Mouse (Mus musculus): ENCODE measurements at regions not wholly inside any gene's neighbourhood (a gene's known extent, or its start where the extent isn't known, plus 50 kb on each side); places are given as distances from the start of the nearest gene placed in this dataset.

DNA sequence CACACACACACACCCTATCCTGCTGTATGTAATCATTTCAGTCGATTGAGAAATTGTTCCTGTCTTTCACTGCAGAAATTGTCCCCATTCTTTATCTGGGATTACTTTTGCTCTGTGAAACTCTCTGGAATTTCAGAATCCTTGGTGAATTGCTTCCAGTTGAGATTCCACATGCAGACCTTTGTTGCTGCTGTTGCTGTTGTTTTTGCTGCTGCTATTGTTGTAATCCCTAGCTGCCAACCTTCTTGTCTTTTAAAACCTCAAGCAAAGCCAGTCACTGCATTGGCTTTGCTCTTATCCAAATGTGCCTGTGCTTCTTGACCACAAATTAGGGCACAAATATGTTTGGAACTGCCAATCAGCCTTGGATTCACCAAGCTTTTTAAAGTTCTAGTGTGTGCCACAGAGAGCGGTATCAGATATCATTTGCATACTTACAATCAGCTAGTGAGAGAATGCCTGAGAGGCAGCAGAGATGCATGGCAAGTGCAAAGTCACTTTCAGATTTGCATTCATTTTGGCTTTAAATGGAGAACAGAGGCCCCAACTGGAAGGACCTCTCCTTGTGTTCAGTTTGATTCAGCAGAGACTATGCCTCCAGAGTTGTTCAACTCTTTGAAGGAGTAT lies 1187.0 kb upstream of the Map3k7 start:
- no peak overlapping the region for H3K4me3 ChIP-seq (ENCODE audit: control insufficient read depth, low read depth, low read length)
- H3K36me3 ChIP-seq (ENCODE audit: control insufficient read depth, insufficient read depth, low read length) = no peaks in the 10 kb centered on the region
- no peak overlapping the region for H3K27ac ChIP-seq (ENCODE audit: control insufficient read depth, insufficient read depth, low read depth, low read length)
- H3K4me1 ChIP-seq (ENCODE audit: control insufficient read depth, insufficient read depth, low read length) = no peaks in the 10 kb centered on the region
- TF ChIP-seq POLR2A (IDR thresholded peaks at IDR 0.05; ENCODE audit: control insufficient read depth, low read depth, low read length) (no peak), CTCF (IDR thresholded peaks at IDR 0.05; ENCODE audit: control insufficient read depth, insufficient read depth, insufficient replicate concordance, low read depth, low read length) (no peak)
- no peaks in the 10 kb centered on the region for H3K27me3 ChIP-seq (ENCODE audit: control insufficient read depth, insufficient read depth, low read length)

DNA sequence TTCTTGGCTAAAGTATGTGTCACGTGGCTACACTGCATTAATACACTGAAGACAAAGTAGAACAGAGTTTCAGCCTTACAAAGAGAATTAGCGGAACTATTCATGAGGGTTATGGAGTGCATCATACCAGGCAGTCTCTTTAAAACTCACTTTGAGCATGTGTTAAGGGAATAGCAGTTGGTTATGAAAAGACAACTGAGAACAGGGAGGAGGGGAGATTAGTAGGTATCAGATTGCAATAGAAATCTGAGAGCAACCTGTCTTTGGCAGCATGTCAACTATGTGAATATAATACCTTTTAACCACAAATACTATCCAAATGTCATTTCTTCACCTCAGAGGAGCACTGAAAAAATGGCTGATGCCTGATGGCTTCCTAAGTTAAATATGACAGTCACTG lies 1182.2 kb upstream of the Map3k7 start:
- H3K4me1 ChIP-seq (ENCODE audit: control insufficient read depth, insufficient read depth, low read length) = no peaks in the 10 kb centered on the region
- no peak overlapping the region for H3K27ac ChIP-seq (ENCODE audit: control insufficient read depth, insufficient read depth, low read depth, low read length)
- H3K4me3 ChIP-seq (ENCODE audit: control insufficient read depth, low read depth, low read length) = no peak overlapping the region
- H3K27me3 ChIP-seq (ENCODE audit: control insufficient read depth, insufficient read depth, low read length) = no peaks in the 10 kb centered on the region
- no peak for TF ChIP-seq CTCF (IDR thresholded peaks at IDR 0.05; ENCODE audit: control insufficient read depth, insufficient read depth, insufficient replicate concordance, low read depth, low read length)
- TF ChIP-seq POLR2A (IDR thresholded peaks at IDR 0.05; ENCODE audit: control insufficient read depth, low read depth, low read length) = no peak
- H3K36me3 ChIP-seq (ENCODE audit: control insufficient read depth, insufficient read depth, low read length) = no peaks in the 10 kb centered on the region

DNA sequence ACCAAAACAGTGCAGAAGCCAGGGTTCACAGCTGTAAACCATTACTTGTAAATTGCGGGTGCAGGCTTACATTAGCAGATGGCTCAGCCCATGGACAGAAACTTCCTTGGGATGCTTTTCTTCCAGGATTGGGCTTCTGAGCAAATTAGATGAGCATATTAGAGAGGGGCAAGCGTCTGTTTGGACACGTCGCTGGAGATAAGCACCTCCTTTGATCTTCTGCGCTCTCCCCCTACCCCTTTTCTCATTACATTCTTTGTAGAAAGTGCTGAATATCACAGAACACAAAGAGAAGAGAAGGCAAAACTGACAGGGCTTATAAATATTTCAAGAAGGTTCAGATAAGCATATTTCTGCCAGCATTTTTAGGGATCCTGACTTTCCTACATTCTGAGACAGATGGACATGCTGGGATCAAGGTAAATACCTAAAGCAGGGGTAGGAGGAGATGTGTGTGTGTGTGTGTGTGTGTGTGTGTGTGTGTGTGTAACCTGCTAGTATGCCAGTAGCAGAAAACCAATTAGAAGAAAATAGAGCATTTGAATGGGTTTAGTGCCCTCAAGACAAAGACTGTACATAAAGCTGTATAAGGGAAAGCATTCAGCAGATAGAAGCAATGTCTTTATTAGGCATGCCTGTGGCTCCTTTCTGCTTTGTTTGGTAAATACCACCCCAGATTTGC lies 1173.8 kb upstream of the Map3k7 start:
- TF ChIP-seq POLR2A (IDR thresholded peaks at IDR 0.05; ENCODE audit: control insufficient read depth, low read depth, low read length) (no peak), CTCF (IDR thresholded peaks at IDR 0.05; ENCODE audit: control insufficient read depth, insufficient read depth, insufficient replicate concordance, low read depth, low read length) (no peak)
- Histone ChIP-seq H3K4me1 (ENCODE audit: control insufficient read depth, insufficient read depth, low read length) (no peaks in the 10 kb centered on the region), H3K4me3 (ENCODE audit: control insufficient read depth, low read depth, low read length) (no peak overlapping the region), H3K36me3 (ENCODE audit: control insufficient read depth, insufficient read depth, low read length) (no peaks in the 10 kb centered on the region), H3K27ac (ENCODE audit: control insufficient read depth, insufficient read depth, low read depth, low read length) (no peak overlapping the region), H3K27me3 (ENCODE audit: control insufficient read depth, insufficient read depth, low read length) (no peaks in the 10 kb centered on the region)

DNA sequence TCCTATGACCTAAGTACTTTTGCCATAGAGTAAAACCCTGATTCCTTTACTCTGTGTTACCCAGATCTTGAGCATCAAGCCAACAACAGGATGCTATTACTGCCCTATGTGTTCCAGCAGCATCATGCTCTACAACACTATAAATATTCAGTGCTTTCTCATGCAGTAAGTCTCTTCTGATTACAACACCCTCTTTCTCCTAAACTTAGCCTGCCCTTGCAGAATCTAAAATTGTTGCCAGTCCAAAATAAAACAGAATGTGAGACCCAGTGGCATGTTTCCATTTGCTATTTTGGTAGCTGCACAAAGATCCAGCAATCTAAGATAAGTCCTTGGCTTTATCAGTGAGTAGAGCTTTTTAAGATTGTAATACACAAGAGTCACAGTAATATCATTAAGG lies 1154.1 kb upstream of the Map3k7 start:
- TF ChIP-seq CTCF (IDR thresholded peaks at IDR 0.05; ENCODE audit: control insufficient read depth, insufficient read depth, insufficient replicate concordance, low read depth, low read length) = no peak
- TF ChIP-seq POLR2A (IDR thresholded peaks at IDR 0.05; ENCODE audit: control insufficient read depth, low read depth, low read length) = no peak

DNA sequence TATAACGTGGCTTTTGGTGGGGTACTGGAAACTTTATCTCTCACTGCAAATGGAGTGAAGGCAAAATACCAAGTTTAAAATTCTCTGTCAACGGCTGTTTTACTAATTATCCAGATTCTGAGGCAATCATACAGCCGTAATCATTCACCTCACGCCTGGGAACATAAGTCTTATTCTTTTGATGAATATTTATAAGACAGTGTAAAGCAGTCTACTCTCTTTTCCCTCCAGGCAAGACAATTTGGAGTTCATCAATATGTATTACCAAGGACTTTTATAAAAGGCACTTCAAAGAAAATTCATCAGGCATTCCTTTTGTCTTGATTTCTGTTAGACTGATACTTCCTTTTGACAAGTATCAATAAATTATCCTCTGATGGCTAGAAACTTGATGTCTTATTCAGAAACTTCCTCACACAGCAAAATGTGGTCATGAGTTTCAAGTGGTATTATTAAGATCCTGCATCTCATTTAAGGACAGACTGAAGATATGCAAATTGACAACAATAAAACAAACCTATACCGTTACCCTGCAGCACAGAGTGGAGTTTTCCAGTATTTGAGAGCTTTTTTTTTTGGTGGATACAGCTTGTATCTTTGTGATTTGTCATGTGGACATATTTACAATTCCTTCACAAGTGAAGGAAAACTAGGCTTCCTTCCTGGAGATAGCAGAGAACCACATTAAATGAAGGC lies 1108.4 kb upstream of the Map3k7 start:
- Histone ChIP-seq H3K4me3 (ENCODE audit: control insufficient read depth, low read depth, low read length) (no peak overlapping the region), H3K27me3 (ENCODE audit: control insufficient read depth, insufficient read depth, low read length) (no peaks in the 10 kb centered on the region), H3K27ac (ENCODE audit: control insufficient read depth, insufficient read depth, low read depth, low read length) (no peak overlapping the region), H3K36me3 (ENCODE audit: control insufficient read depth, insufficient read depth, low read length) (no peaks in the 10 kb centered on the region), H3K4me1 (ENCODE audit: control insufficient read depth, insufficient read depth, low read length) (no peaks in the 10 kb centered on the region)
- TF ChIP-seq CTCF (IDR thresholded peaks at IDR 0.05; ENCODE audit: control insufficient read depth, insufficient read depth, insufficient replicate concordance, low read depth, low read length) = no peak
- no peak for TF ChIP-seq POLR2A (IDR thresholded peaks at IDR 0.05; ENCODE audit: control insufficient read depth, low read depth, low read length)

More for the DNA sequence above, 1154.1 kb upstream of the Map3k7 start:
- Histone ChIP-seq H3K27me3 (ENCODE audit: control insufficient read depth, insufficient read depth, low read length) (no peaks in the 10 kb centered on the region), H3K4me3 (ENCODE audit: control insufficient read depth, low read depth, low read length) (no peak overlapping the region), H3K4me1 (ENCODE audit: control insufficient read depth, insufficient read depth, low read length) (no peaks in the 10 kb centered on the region), H3K27ac (ENCODE audit: control insufficient read depth, insufficient read depth, low read depth, low read length) (no peak overlapping the region), H3K36me3 (ENCODE audit: control insufficient read depth, insufficient read depth, low read length) (no peaks in the 10 kb centered on the region)

DNA sequence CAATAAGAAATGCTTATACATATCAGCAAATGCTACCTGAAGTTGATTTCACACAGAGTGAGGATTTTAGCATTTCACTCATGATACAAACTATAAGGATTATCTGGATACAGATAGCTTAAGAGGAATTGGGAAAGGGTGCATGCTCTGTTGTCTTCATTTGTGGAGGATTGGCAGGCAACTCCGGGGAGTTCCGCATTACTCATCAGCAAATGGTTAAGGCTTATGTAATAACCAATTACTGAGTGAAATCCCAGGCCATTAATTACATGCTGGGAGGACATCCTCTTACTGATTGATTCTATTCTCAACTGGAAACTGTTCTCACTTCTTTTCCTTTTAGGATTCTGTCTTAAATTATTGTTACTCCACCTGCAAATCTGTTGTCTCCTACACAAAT lies 1058.9 kb upstream of the Map3k7 start:
- TF ChIP-seq POLR2A (IDR thresholded peaks at IDR 0.05; ENCODE audit: control insufficient read depth, low read depth, low read length) = no peak
- no peak for TF ChIP-seq CTCF (IDR thresholded peaks at IDR 0.05; ENCODE audit: control insufficient read depth, insufficient read depth, insufficient replicate concordance, low read depth, low read length)
- no peaks in the 10 kb centered on the region for H3K27me3 ChIP-seq (ENCODE audit: control insufficient read depth, insufficient read depth, low read length)

DNA sequence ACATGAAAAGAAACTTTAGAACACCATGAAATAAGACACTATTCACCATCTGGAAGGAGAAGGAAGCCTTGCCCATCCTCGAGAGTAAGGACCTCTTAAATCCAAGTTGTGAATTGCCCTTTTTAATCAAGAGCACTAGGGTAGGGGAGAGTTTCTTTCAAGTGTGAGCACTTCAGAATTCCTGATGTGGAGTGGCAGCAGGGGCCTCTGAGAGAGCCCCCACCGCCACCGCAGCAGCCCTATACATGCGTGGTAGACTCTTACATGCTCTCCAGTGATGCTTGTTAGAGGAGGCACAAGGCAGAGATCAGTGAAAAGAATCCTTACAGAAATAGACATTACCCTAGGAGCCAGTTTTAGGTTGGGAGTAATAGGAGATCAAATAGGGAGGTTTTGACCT lies 1041.0 kb upstream of the Map3k7 start:
- no peak overlapping the region for H3K27ac ChIP-seq (ENCODE audit: control insufficient read depth, insufficient read depth, low read depth, low read length)
- H3K4me1 ChIP-seq (ENCODE audit: control insufficient read depth, insufficient read depth, low read length) = no peaks in the 10 kb centered on the region
- H3K27me3 ChIP-seq (ENCODE audit: control insufficient read depth, insufficient read depth, low read length) = no peaks in the 10 kb centered on the region
- no peak overlapping the region for H3K4me3 ChIP-seq (ENCODE audit: control insufficient read depth, low read depth, low read length)
- no peaks in the 10 kb centered on the region for H3K36me3 ChIP-seq (ENCODE audit: control insufficient read depth, insufficient read depth, low read length)
- TF ChIP-seq POLR2A (IDR thresholded peaks at IDR 0.05; ENCODE audit: control insufficient read depth, low read depth, low read length) (no peak), CTCF (IDR thresholded peaks at IDR 0.05; ENCODE audit: control insufficient read depth, insufficient read depth, insufficient replicate concordance, low read depth, low read length) (no peak)

More for the DNA sequence above, 1058.9 kb upstream of the Map3k7 start:
- Histone ChIP-seq H3K27ac (ENCODE audit: control insufficient read depth, insufficient read depth, low read depth, low read length) (no peak overlapping the region), H3K36me3 (ENCODE audit: control insufficient read depth, insufficient read depth, low read length) (no peaks in the 10 kb centered on the region), H3K4me1 (ENCODE audit: control insufficient read depth, insufficient read depth, low read length) (no peaks in the 10 kb centered on the region), H3K4me3 (ENCODE audit: control insufficient read depth, low read depth, low read length) (no peak overlapping the region)
